Mouse (Mus musculus): ENCODE data around the gene Sec14l3.
"Not testable (repeated sequence)": the region's sequence is repeated elsewhere in the genome, so short reads cannot be mapped to it uniquely, and the experiment has no call there.

- not testable (repeated sequence) for TF ChIP-seq POLR2A (IDR thresholded peaks at IDR 0.05; ENCODE audit: borderline replicate concordance, control insufficient read depth, low read depth, low read length); CTCF (IDR thresholded peaks at IDR 0.05; ENCODE audit: control insufficient read depth, insufficient read depth, low read length)
Observed at GRCm38 (mm10) chr11:4015796-4016195, 48.8 kb upstream of the Sec14l3 start.
